16 mouse cellular contexts compared by ENCODE assay signal in the genomic region with DNA sequence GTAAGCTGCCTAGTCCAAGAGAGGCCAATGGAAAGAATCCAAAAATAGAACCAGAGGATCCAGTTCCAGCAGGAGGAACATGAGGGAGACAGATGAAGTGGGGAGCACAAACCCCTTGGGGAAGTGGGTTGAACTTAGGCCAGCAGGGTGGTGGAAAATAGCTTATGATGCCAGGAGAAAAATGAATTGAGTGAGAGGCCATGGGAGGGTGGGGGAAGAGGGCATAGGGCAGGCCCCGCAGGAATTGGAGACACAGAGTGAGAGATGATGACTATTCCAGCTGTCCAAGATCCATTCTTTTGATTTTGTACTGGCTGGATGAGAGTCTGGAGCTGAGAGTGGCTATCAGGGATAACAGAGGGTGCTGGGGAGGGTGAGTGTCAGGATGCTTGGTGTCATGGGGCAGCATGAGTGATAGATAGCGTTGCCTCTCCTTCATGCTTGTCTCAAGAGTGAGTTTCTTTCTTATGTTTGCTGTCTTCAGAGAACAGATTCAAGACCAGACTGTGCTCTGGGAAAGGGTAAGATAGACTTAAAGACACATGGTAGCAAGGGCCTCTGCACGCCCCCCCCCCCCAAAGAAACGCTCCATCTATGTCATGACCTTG.
DNase-seq lines count a peak whose midpoint lies in the region; ATAC-seq lines count a peak whose summit lies in the region.
"Had no signal": no experiment of that assay in that cellular context is flagged by ENCODE, and none has a peak within 500 bp of the region (broad histone marks: within the 10 kb centered on the region; RNA-seq: fewer than 3 reads in every experiment).

No protein-coding gene starts in this region.

- DNase-seq in heart, adult 18-20 months = peak; percentile 64 to 71
- peak; percentile 46 for DNase-seq in embryo, embryonic 10.5 days (ENCODE audit: low spot score)
- DNase-seq in gastrocnemius, postnatal 25 days = peak; percentile 75
- DNase-seq in urinary bladder, adult 2 months (ENCODE audit: low spot score) = no peak
- no peak for DNase-seq in cerebellum, adult 8-10 months
- DNase-seq: cerebellum, postnatal 36 days; thymus, postnatal 36 days had no signal

- H3K9ac ChIP-seq in heart, embryonic 12.5 days = no peak overlapping the region
- no peak overlapping the region for H3K9ac ChIP-seq in lung, embryonic 16.5 days (ENCODE audit: low read length)
- H3K9ac ChIP-seq: heart, embryonic 13.5 days; midbrain, embryonic 12.5 days had no signal

- 67% methylated on average over 4 of the region's 4 CpGs for WGBS in heart, embryonic 12.5 days
- 56% methylated on average over 4 of the region's 4 CpGs for WGBS in lung, embryonic 16.5 days

- H3K4me1 ChIP-seq in heart, embryonic 12.5 days (replicated peaks) = peaks cover 8% of the 10 kb centered on the region
- H3K4me1 ChIP-seq in lung, embryonic 16.5 days (replicated peaks; ENCODE audit: control insufficient read depth, insufficient read depth, low read length) = peaks cover 2% of the 10 kb centered on the region; the same call in 1 of the 2 replicates
- H3K4me1 ChIP-seq: midbrain, embryonic 12.5 days had no signal

- no peaks in the 10 kb centered on the region for H3K27me3 ChIP-seq in heart, embryonic 12.5 days (replicated peaks)
- H3K27me3 ChIP-seq in lung, embryonic 16.5 days (ENCODE audit: control insufficient read depth, insufficient read depth, low read depth, low read length) = no peaks in the 10 kb centered on the region
- H3K27me3 ChIP-seq: heart, embryonic 13.5 days; midbrain, embryonic 12.5 days; Patski had no signal

- no peak overlapping the region for H3K4me2 ChIP-seq in heart, embryonic 12.5 days
- H3K4me2 ChIP-seq in lung, embryonic 16.5 days (ENCODE audit: low read depth, low read length) = no peak overlapping the region
- H3K4me2 ChIP-seq: heart, embryonic 13.5 days; liver, embryonic 11.5 days; midbrain, embryonic 12.5 days had no signal

- no peak overlapping the region for H3K4me3 ChIP-seq in heart, embryonic 12.5 days
- H3K4me3 ChIP-seq in lung, embryonic 16.5 days (ENCODE audit: low read length) = no peak overlapping the region
- H3K4me3 ChIP-seq: heart, embryonic 13.5 days; midbrain, embryonic 12.5 days had no signal

- no peak overlapping the region for H3K27ac ChIP-seq in heart, embryonic 12.5 days (ENCODE audit: poor library complexity, severe bottlenecking)
- H3K27ac ChIP-seq in lung, embryonic 16.5 days (ENCODE audit: low read length) = no peak overlapping the region
- H3K27ac ChIP-seq: heart, embryonic 13.5 days; kidney, postnatal 0 days; midbrain, embryonic 12.5 days had no signal

- H3K36me3 ChIP-seq in heart, embryonic 12.5 days = no peaks in the 10 kb centered on the region
- H3K36me3 ChIP-seq in lung, embryonic 16.5 days (ENCODE audit: control insufficient read depth, insufficient read depth, low read length) = no peaks in the 10 kb centered on the region
- H3K36me3 ChIP-seq: heart, embryonic 13.5 days; midbrain, embryonic 12.5 days had no signal

- no peak for ATAC-seq in heart, embryonic 12.5 days (ENCODE audit: insufficient number of reproducible peaks, low FRiP score)
- peak; percentile 83 for ATAC-seq in lung, embryonic 16.5 days (ENCODE audit: low read depth)
- no peak for ATAC-seq in erythroblast, adult 5-6 weeks (replicated peaks; ENCODE audit: low FRiP score, poor library complexity, severe bottlenecking)
- ATAC-seq: CD4-positive, CD25-positive, alpha-beta regulatory T cell, adult 4 months; Patski had no signal

- H3K9me3 ChIP-seq in heart, embryonic 12.5 days (replicated peaks) = 0 out of 2 replicates have a peak, but pooled peaks cover 4% of the 10 kb centered on the region
- H3K9me3 ChIP-seq in lung, embryonic 16.5 days (ENCODE audit: control insufficient read depth, low read length) = no peaks in the 10 kb centered on the region
- H3K9me3 ChIP-seq: heart, embryonic 13.5 days; midbrain, embryonic 12.5 days had no signal

Comparison
In these comparisons a context has a peak if more than half of its experiments do, and no peak if none do; other contexts are left out.
1. DNase-seq: peak in heart, adult 18-20 months (2 of 2), embryo, embryonic 10.5 days (single experiment) and gastrocnemius, postnatal 25 days (single experiment); none in urinary bladder, adult 2 months (single experiment) and cerebellum, adult 8-10 months (single experiment).